In genomic region chr10:84582236-84582635, GRCm38 (mm10) we compare ENCODE assay signal across 18 mouse cellular contexts. TPM values are rescaled to one million over a fixed set of nuclear protein-coding genes. Genes with fewer than 3 reads are reported as not detected.
DNase-seq lines count a peak whose midpoint lies in the region; ATAC-seq and TF ChIP-seq lines count a peak whose summit lies in the region.
"Had no signal": no experiment of that assay in that cellular context is flagged by ENCODE, and none has a peak within 500 bp of the region (broad histone marks: within the 10 kb centered on the region; RNA-seq: fewer than 3 reads in every experiment).

No protein-coding gene starts in this region.

- intact Hi-C loops in heart, postnatal 14 days (cut with DNase I): no loop called here

- H3K9me3 ChIP-seq in forebrain, embryonic 11.5 days (ENCODE audit: control insufficient read depth, low read length): no peaks in the 10 kb centered on the region
- no peaks in the 10 kb centered on the region for H3K9me3 ChIP-seq in forebrain, embryonic 12.5 days
- H3K9me3 ChIP-seq in heart, embryonic 15.5 days (replicated peaks): no peaks in the 10 kb centered on the region
- H3K9me3 ChIP-seq in lung, embryonic 14.5 days (ENCODE audit: low read depth, low read length): no peaks in the 10 kb centered on the region
- no peaks in the 10 kb centered on the region for H3K9me3 ChIP-seq in intestine, postnatal 0 days (ENCODE audit: control insufficient read depth)
- H3K9me3 ChIP-seq: embryonic facial prominence, embryonic 15.5 days; forebrain, embryonic 13.5 days; hindbrain, embryonic 10.5 days; limb, embryonic 10.5 days; liver, embryonic 13.5 days; megakaryocyte, embryonic 14.5 days had no signal

- 90% methylated on average over 7 of the region's 7 CpGs for WGBS in forebrain, embryonic 11.5 days
- 87% methylated on average over 7 of the region's 7 CpGs for WGBS in forebrain, embryonic 12.5 days
- WGBS in heart, embryonic 15.5 days: 50% methylated on average over 7 of the region's 7 CpGs
- 61% methylated on average over 7 of the region's 7 CpGs for WGBS in lung, embryonic 14.5 days
- 82% methylated on average over 7 of the region's 7 CpGs for WGBS in intestine, postnatal 0 days

- H3K4me3 ChIP-seq in forebrain, embryonic 11.5 days (ENCODE audit: low read depth, low read length): no peak overlapping the region
- no peak overlapping the region for H3K4me3 ChIP-seq in forebrain, embryonic 12.5 days (replicated peaks)
- no peak overlapping the region for H3K4me3 ChIP-seq in heart, embryonic 15.5 days
- H3K4me3 ChIP-seq in lung, embryonic 14.5 days (ENCODE audit: low read depth, low read length): no peak overlapping the region
- no peak overlapping the region for H3K4me3 ChIP-seq in intestine, postnatal 0 days (ENCODE audit: low read depth, low read length)
- H3K4me3 ChIP-seq: embryonic facial prominence, embryonic 15.5 days; forebrain, embryonic 13.5 days; hindbrain, embryonic 10.5 days; limb, embryonic 10.5 days; liver, embryonic 13.5 days; megakaryocyte, embryonic 14.5 days had no signal

- no peak overlapping the region for H3K4me2 ChIP-seq in forebrain, embryonic 11.5 days (ENCODE audit: low read depth, low read length, severe bottlenecking)
- H3K4me2 ChIP-seq in forebrain, embryonic 12.5 days: no peak overlapping the region
- H3K4me2 ChIP-seq in heart, embryonic 15.5 days: no peak overlapping the region
- H3K4me2 ChIP-seq in lung, embryonic 14.5 days: no peak overlapping the region
- H3K4me2 ChIP-seq in intestine, postnatal 0 days (replicated peaks; ENCODE audit: low read depth): no peak overlapping the region
- H3K4me2 ChIP-seq: embryonic facial prominence, embryonic 15.5 days; forebrain, embryonic 13.5 days; liver, embryonic 13.5 days had no signal

- ATAC-seq in forebrain, embryonic 11.5 days (replicated peaks; ENCODE audit: low FRiP score): no peak
- ATAC-seq in forebrain, embryonic 12.5 days (ENCODE audit: low FRiP score): no peak
- ATAC-seq in heart, embryonic 15.5 days (replicated peaks; ENCODE audit: insufficient number of reproducible peaks, insufficient read depth, low FRiP score, low read depth): no peak
- no peak for ATAC-seq in lung, embryonic 14.5 days (ENCODE audit: insufficient read depth)
- no peak for ATAC-seq in intestine, postnatal 0 days
- ATAC-seq: forebrain, embryonic 13.5 days had no signal

- H3K4me1 ChIP-seq in forebrain, embryonic 11.5 days (replicated peaks; ENCODE audit: control insufficient read depth, insufficient read depth, low read length): peaks cover 4% of the 10 kb centered on the region; the same call in 1 of the 2 replicates
- H3K4me1 ChIP-seq in forebrain, embryonic 12.5 days: peaks cover 9% of the 10 kb centered on the region
- peaks cover 52% of the 10 kb centered on the region for H3K4me1 ChIP-seq in heart, embryonic 15.5 days (replicated peaks)
- H3K4me1 ChIP-seq in lung, embryonic 14.5 days (ENCODE audit: insufficient read depth): peaks cover 5% of the 10 kb centered on the region
- H3K4me1 ChIP-seq in intestine, postnatal 0 days (replicated peaks; ENCODE audit: control insufficient read depth, insufficient read depth, low read length): no peaks in the 10 kb centered on the region

- DNase-seq in forebrain, embryonic 11.5 days (ENCODE audit: low spot score): peak; percentile 24
- no peak for DNase-seq in heart, postnatal 14 days
- peak; percentile 31 for DNase-seq in lung, embryonic 14.5 days
- no peak for DNase-seq in lung, adult 18-20 months
- peak; percentile 46 for DNase-seq in lung, postnatal 10 days
- DNase-seq: adrenal gland, postnatal 10 days; cerebellum, adult 9-10 months; gastrocnemius, postnatal 14 days; liver, embryonic 13.5 days; right cerebral cortex, postnatal 14 days had no signal

- H3K36me3 ChIP-seq in forebrain, embryonic 11.5 days (ENCODE audit: control insufficient read depth, insufficient read depth, low read length): no peaks in the 10 kb centered on the region
- no peaks in the 10 kb centered on the region for H3K36me3 ChIP-seq in forebrain, embryonic 12.5 days (replicated peaks)
- H3K36me3 ChIP-seq in heart, embryonic 15.5 days: no peaks in the 10 kb centered on the region
- no peaks in the 10 kb centered on the region for H3K36me3 ChIP-seq in lung, embryonic 14.5 days (ENCODE audit: insufficient read depth)
- no peaks in the 10 kb centered on the region for H3K36me3 ChIP-seq in intestine, postnatal 0 days (ENCODE audit: control insufficient read depth, insufficient read depth)
- H3K36me3 ChIP-seq: embryonic facial prominence, embryonic 15.5 days; hindbrain, embryonic 10.5 days; limb, embryonic 10.5 days; liver, embryonic 13.5 days had no signal

- no peak for TF ChIP-seq CTCF in lung, embryonic 14.5 days (IDR thresholded peaks at IDR 0.05; ENCODE audit: low read depth)
- no peak for TF ChIP-seq CTCF in intestine, postnatal 0 days (IDR thresholded peaks at IDR 0.05; ENCODE audit: low read depth)

- H3K27ac ChIP-seq in forebrain, embryonic 11.5 days (ENCODE audit: low read depth, low read length): no peak overlapping the region
- H3K27ac ChIP-seq in forebrain, embryonic 12.5 days: no peak overlapping the region
- H3K27ac ChIP-seq in heart, embryonic 15.5 days: peak overlapping the region; percentile 53
- no peak overlapping the region for H3K27ac ChIP-seq in lung, embryonic 14.5 days (ENCODE audit: low read depth)
- H3K27ac ChIP-seq in intestine, postnatal 0 days (ENCODE audit: low read depth, low read length): no peak overlapping the region
- H3K27ac ChIP-seq: embryonic facial prominence, embryonic 15.5 days; forebrain, embryonic 13.5 days; hindbrain, embryonic 10.5 days; limb, embryonic 10.5 days; liver, embryonic 13.5 days had no signal

- H3K27me3 ChIP-seq in forebrain, embryonic 11.5 days (ENCODE audit: control insufficient read depth, insufficient read depth, low read length): no peaks in the 10 kb centered on the region
- peaks cover 30% of the 10 kb centered on the region for H3K27me3 ChIP-seq in forebrain, embryonic 12.5 days
- H3K27me3 ChIP-seq in heart, embryonic 15.5 days: no peaks in the 10 kb centered on the region
- no peaks in the 10 kb centered on the region for H3K27me3 ChIP-seq in lung, embryonic 14.5 days (ENCODE audit: insufficient read depth, low read length)
- no peaks in the 10 kb centered on the region for H3K27me3 ChIP-seq in intestine, postnatal 0 days (replicated peaks; ENCODE audit: control insufficient read depth, insufficient read depth, low read length)
- H3K27me3 ChIP-seq: embryonic facial prominence, embryonic 15.5 days; liver, embryonic 13.5 days had no signal

- no peak overlapping the region for H3K9ac ChIP-seq in forebrain, embryonic 11.5 days (ENCODE audit: low read length)
- no peak overlapping the region for H3K9ac ChIP-seq in forebrain, embryonic 12.5 days
- H3K9ac ChIP-seq in heart, embryonic 15.5 days: no peak overlapping the region
- no peak overlapping the region for H3K9ac ChIP-seq in lung, embryonic 14.5 days
- no peak overlapping the region for H3K9ac ChIP-seq in intestine, postnatal 0 days (ENCODE audit: low read depth, low read length)
- H3K9ac ChIP-seq: embryonic facial prominence, embryonic 15.5 days; forebrain, embryonic 13.5 days; liver, embryonic 13.5 days had no signal

RNA-seq across cellular contexts. Expression of gene Tcp11l2, which starts 5.8 kb away (rescaled TPM):
- polyA plus RNA-seq in forebrain, embryonic 11.5 days (2014; fragmentation: Nextera tagmentation; extraction: Ambion mirVana): 4.9 and 5.1 TPM in 2 replicates
- polyA plus RNA-seq in forebrain, embryonic 12.5 days (2016; fragmentation: Nextera tagmentation; extraction: Ambion mirVana): 10.3 and 11.0 TPM in 2 replicates
- 32.9 and 33.3 TPM in 2 replicates for polyA plus RNA-seq in heart, embryonic 15.5 days (2015; fragmentation: Nextera tagmentation; extraction: Ambion mirVana)
- total RNA-seq in heart, postnatal 14 days (2021): 100 to 1,000 TPM in 1 of 2 experiments, 10 to 100 TPM in 1; 96.1 to 120 TPM
- polyA plus RNA-seq in lung, embryonic 14.5 days (2014; fragmentation: Nextera tagmentation; extraction: Ambion mirVana): 15.1 and 17.4 TPM in 2 replicates
- polyA plus RNA-seq in intestine, postnatal 0 days (2015; fragmentation: Nextera tagmentation; extraction: Ambion mirVana): 8.2 and 10.0 TPM in 2 replicates

RNA-seq across cellular contexts. Expression of gene Polr3b, which starts 39.9 kb away (rescaled TPM):
- 16.9 TPM in 2 replicates for polyA plus RNA-seq in forebrain, embryonic 11.5 days (2014; fragmentation: Nextera tagmentation; extraction: Ambion mirVana)
- polyA plus RNA-seq in forebrain, embryonic 12.5 days (2016; fragmentation: Nextera tagmentation; extraction: Ambion mirVana): 17.7 and 18.0 TPM in 2 replicates
- polyA plus RNA-seq in heart, embryonic 15.5 days (2015; fragmentation: Nextera tagmentation; extraction: Ambion mirVana): 8.0 and 8.9 TPM in 2 replicates
- 10 to 100 TPM; 11.7 to 12.1 TPM for total RNA-seq in heart, postnatal 14 days (2021)
- polyA plus RNA-seq in lung, embryonic 14.5 days (2014; fragmentation: Nextera tagmentation; extraction: Ambion mirVana): 15.7 and 16.4 TPM in 2 replicates
- 3.3 and 4.2 TPM in 2 replicates for polyA plus RNA-seq in intestine, postnatal 0 days (2015; fragmentation: Nextera tagmentation; extraction: Ambion mirVana)

RNA-seq across cellular contexts. Expression of gene Ckap4, which starts 48.4 kb away (rescaled TPM):
- 68.0 and 77.4 TPM in 2 replicates for polyA plus RNA-seq in forebrain, embryonic 11.5 days (2014; fragmentation: Nextera tagmentation; extraction: Ambion mirVana)
- 72.0 and 72.2 TPM in 2 replicates for polyA plus RNA-seq in forebrain, embryonic 12.5 days (2016; fragmentation: Nextera tagmentation; extraction: Ambion mirVana)
- 75.2 and 94.2 TPM in 2 replicates for polyA plus RNA-seq in heart, embryonic 15.5 days (2015; fragmentation: Nextera tagmentation; extraction: Ambion mirVana)
- 10 to 100 TPM; 34.1 to 44.0 TPM for total RNA-seq in heart, postnatal 14 days (2021)
- polyA plus RNA-seq in lung, embryonic 14.5 days (2014; fragmentation: Nextera tagmentation; extraction: Ambion mirVana): 177 and 179 TPM in 2 replicates
- polyA plus RNA-seq in intestine, postnatal 0 days (2015; fragmentation: Nextera tagmentation; extraction: Ambion mirVana): 23.3 and 24.0 TPM in 2 replicates

Comparison
In these comparisons a context has a peak if more than half of its experiments do, and no peak if none do; other contexts are left out.
1. DNase-seq: peak in forebrain, embryonic 11.5 days (single experiment), lung, embryonic 14.5 days (single experiment) and lung, postnatal 10 days (single experiment); none in heart, postnatal 14 days (0 of 2) and lung, adult 18-20 months (0 of 2).